Mouse (Mus musculus): ENCODE measurements around the gene Angptl2. TPM values are rescaled to one million over a fixed set of nuclear protein-coding genes. Genes with fewer than 3 reads are reported as not detected.
A peak's percentile ranks its signal among the peaks of the same experiment; 100 is the strongest.

The Angptl2 gene
- polyA plus RNA-seq, 1 experiment: 17.2 TPM

DNA sequence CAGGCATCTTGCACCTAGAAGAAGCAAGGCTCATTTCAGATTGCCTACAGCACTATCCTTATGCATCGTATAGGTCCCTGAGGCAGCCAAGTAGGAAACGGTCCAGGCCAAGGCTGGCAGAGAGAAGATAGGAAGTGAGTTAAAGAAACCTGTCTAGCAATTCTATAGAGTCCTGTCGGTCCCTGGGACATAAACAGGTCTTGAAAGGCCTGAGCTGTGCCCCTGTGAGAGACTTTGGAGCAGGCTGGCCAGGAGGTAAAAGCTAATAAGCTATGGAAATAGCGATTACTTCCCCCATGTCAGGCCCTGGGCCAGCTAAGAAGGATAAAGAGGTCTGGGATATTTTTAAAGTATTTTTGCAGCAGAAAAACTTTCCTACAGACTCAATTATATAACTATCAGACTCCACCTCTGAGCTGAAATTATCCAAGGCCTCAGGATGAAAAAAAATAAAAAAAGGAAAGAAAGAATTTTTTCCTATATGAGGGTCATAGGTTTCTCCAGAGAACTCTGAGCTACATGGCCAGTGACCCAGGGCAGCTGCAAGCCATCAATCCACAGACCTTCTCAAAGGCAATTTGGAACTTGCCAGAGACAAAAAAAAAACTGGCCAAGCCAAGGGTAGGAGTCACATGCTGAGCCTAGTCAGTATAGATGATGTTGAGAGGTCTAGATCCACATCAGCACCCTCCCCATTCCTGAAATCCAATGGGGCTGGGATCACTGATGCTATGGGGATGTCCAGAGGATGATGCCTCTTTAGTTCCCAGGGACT, 57.0 kb downstream of the Angptl2 start:
- DNase-seq (ENCODE audit: low read depth): no peak
- TF ChIP-seq POLR2A (IDR thresholded peaks at IDR 0.05; ENCODE audit: borderline replicate concordance, extremely low read depth, insufficient read depth, insufficient read length, poor library complexity, severe bottlenecking) (no peak), CTCF (IDR thresholded peaks at IDR 0.05; ENCODE audit: borderline replicate concordance, extremely low read depth, insufficient read depth, insufficient read length) (no peak)

DNA sequence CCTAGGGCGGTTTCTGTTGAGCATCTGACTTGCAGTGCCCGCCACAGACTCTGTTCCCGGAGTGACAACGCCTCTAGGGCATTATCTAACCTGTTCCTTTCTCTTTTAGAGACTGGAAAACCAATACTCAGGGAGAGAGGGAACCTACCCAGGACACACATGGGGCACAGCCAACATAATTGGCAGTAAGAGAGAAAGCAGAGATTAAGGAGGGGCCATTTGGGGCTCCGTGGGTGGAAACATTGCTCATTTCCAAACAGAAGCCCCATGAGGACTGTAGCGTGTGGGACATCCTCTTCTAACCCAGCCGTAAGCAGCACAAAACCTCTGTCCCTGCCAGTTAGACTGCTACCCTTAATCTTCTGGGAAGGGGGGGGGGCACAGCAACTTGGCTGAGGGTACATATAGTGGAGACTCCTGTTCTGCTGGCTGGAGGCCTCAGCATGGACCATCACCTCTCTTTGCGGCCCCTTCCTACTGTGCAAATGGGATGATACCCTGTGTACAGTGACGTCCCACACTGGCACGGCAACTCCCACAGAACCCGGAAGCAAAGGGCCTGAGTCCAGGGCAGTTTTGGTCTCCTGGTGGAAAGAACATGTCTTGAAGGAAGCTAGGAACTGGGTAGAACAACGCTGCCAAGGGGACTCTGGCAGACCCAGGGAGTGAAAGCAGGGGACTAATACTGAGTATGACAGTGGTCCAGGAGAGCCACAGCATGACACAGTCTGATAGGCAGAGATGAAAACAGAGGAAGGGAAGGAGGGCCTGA, 59.0 kb downstream of the Angptl2 start:
- no peak for DNase-seq (ENCODE audit: low read depth)

GRCm38 (mm10) chr2:33279758-33280157, 63.9 kb downstream of the Angptl2 start:
- TF ChIP-seq CTCF (IDR thresholded peaks at IDR 0.05; ENCODE audit: borderline replicate concordance, extremely low read depth, insufficient read depth, insufficient read length): no peak
- TF ChIP-seq POLR2A (IDR thresholded peaks at IDR 0.05; ENCODE audit: borderline replicate concordance, extremely low read depth, insufficient read depth, insufficient read length, poor library complexity, severe bottlenecking): no peak
- DNase-seq (ENCODE audit: low read depth): no peak

More for the DNA sequence above, 59.0 kb downstream of the Angptl2 start:
- TF ChIP-seq POLR2A (IDR thresholded peaks at IDR 0.05; ENCODE audit: borderline replicate concordance, extremely low read depth, insufficient read depth, insufficient read length, poor library complexity, severe bottlenecking): no peak
- TF ChIP-seq CTCF (IDR thresholded peaks at IDR 0.05; ENCODE audit: borderline replicate concordance, extremely low read depth, insufficient read depth, insufficient read length): no peak

DNA sequence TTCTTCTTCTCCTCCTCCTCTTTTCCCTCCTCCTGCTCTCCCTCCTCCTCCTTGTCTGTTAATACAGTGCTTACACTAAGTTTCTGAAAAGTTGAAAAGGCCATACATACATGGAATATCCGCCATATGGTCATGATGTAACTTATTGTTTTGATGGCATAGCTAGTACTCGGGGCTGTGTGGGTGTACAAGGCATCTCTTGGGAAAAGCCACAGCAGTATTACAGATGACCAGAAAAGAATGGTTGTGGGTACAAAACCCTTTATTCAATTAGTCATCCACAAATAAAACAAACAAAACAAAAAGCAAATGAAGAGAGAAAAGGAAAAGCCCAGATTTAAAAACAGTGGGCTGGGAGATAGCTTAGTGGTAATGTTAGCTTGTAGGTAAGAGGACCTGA, 64.7 kb downstream of the Angptl2 start:
- TF ChIP-seq CTCF (IDR thresholded peaks at IDR 0.05; ENCODE audit: borderline replicate concordance, extremely low read depth, insufficient read depth, insufficient read length) (no peak), POLR2A (IDR thresholded peaks at IDR 0.05; ENCODE audit: borderline replicate concordance, extremely low read depth, insufficient read depth, insufficient read length, poor library complexity, severe bottlenecking) (no peak)
- DNase-seq (ENCODE audit: low read depth): no peak

DNA sequence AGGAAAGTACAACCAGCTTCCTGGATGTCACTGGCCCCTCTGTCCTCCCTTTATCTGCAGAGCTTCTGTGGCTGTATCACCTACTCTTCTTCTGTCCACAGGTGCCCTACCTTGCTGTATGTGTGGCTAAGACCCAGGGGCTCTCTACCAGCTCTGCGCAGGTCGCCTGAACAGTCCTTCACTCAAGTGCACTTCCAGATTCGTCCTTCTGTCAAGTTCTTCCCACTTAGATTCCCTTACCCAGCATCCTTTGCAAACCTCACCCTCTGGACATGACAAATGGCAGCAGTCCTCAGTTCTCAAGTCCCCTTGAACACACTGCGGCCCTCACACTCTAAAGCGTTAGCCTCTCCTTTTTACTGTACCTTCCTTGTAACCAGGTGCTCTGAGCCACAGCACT, 65.9 kb downstream of the Angptl2 start:
- DNase-seq (ENCODE audit: low read depth): no peak
- no peak for TF ChIP-seq CTCF (IDR thresholded peaks at IDR 0.05; ENCODE audit: borderline replicate concordance, extremely low read depth, insufficient read depth, insufficient read length)
- TF ChIP-seq POLR2A (IDR thresholded peaks at IDR 0.05; ENCODE audit: borderline replicate concordance, extremely low read depth, insufficient read depth, insufficient read length, poor library complexity, severe bottlenecking): no peak

DNA sequence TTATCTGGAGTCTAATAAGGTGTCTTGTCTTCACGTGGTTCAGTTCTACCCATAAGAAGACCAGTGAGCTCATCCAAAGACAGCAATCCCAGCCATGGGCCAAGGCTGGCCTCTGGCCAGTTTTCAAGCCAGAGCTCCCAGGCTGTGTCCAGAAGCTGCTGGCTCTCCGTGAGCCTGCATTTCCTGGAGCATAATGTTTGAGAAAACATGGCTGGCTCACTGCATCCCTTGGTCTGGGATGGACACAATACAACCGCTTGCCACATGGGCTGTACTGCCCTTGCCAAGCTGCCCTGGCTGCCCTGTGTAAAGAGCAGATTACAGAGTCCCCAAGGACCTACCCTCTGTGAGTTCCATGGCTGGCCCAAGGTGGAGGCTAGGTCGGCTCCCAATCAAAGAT, 67.0 kb downstream of the Angptl2 start:
- peak; percentile 27 for DNase-seq (ENCODE audit: low read depth)
- no peak for TF ChIP-seq CTCF (IDR thresholded peaks at IDR 0.05; ENCODE audit: borderline replicate concordance, extremely low read depth, insufficient read depth, insufficient read length)
- no peak for TF ChIP-seq POLR2A (IDR thresholded peaks at IDR 0.05; ENCODE audit: borderline replicate concordance, extremely low read depth, insufficient read depth, insufficient read length, poor library complexity, severe bottlenecking)

DNA sequence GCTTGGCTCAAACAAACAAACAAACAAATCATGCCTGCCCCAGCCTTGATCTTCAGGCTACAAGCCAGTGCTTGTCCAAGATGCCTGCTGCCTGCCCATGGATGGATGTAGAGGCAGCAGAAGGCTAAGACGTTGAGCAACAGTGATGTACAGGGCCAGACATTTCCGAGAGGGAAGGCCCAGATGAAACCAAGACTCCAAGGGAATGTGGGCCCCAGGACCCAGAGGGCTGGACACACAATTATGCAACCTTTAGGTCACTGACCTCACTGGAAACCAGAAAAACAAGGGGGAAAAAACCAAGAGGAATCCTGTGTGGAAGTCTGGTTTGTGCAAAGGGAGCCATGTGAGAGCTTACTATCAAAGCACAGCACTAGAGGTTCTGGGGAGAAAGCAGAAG, 67.8 kb downstream of the Angptl2 start:
- DNase-seq (ENCODE audit: low read depth): no peak
- TF ChIP-seq CTCF (IDR thresholded peaks at IDR 0.05; ENCODE audit: borderline replicate concordance, extremely low read depth, insufficient read depth, insufficient read length): no peak
- no peak for TF ChIP-seq POLR2A (IDR thresholded peaks at IDR 0.05; ENCODE audit: borderline replicate concordance, extremely low read depth, insufficient read depth, insufficient read length, poor library complexity, severe bottlenecking)

- TF ChIP-seq POLR2A (IDR thresholded peaks at IDR 0.05; ENCODE audit: borderline replicate concordance, extremely low read depth, insufficient read depth, insufficient read length, poor library complexity, severe bottlenecking) (no peak), CTCF (IDR thresholded peaks at IDR 0.05; ENCODE audit: borderline replicate concordance, extremely low read depth, insufficient read depth, insufficient read length) (no peak)
- no peak for DNase-seq (ENCODE audit: low read depth)
These were observed 73.0 kb downstream of the Angptl2 start for GRCm38 (mm10) chr2:33288837-33289236.

- no peak for DNase-seq (ENCODE audit: low read depth)
- no peak for TF ChIP-seq POLR2A (IDR thresholded peaks at IDR 0.05; ENCODE audit: borderline replicate concordance, extremely low read depth, insufficient read depth, insufficient read length, poor library complexity, severe bottlenecking)
- TF ChIP-seq CTCF (IDR thresholded peaks at IDR 0.05; ENCODE audit: borderline replicate concordance, extremely low read depth, insufficient read depth, insufficient read length): no peak
These were observed 74.6 kb downstream of the Angptl2 start for GRCm38 (mm10) chr2:33290491-33290890.

DNA sequence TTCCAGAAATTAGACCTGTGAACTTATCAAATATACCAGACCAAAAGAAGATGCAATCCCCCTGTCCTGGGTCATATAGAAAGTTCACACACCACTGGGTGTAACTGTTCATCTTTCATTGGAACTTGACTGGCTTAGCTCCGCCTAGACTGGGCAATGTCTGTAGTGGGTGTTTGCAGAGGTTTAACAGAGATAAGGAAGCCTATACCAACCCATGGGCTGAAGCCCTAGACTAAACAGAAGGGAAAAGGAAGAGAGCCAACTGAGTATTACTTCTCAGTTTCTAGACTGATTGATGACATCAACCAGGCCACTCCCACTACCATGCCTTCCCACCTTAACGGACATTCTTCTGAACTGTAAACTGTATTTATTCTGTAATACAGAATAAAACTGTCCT, 76.2 kb downstream of the Angptl2 start:
- DNase-seq (ENCODE audit: low read depth): no peak
- no peak for TF ChIP-seq CTCF (IDR thresholded peaks at IDR 0.05; ENCODE audit: borderline replicate concordance, extremely low read depth, insufficient read depth, insufficient read length)
- TF ChIP-seq POLR2A (IDR thresholded peaks at IDR 0.05; ENCODE audit: borderline replicate concordance, extremely low read depth, insufficient read depth, insufficient read length, poor library complexity, severe bottlenecking): no peak

DNA sequence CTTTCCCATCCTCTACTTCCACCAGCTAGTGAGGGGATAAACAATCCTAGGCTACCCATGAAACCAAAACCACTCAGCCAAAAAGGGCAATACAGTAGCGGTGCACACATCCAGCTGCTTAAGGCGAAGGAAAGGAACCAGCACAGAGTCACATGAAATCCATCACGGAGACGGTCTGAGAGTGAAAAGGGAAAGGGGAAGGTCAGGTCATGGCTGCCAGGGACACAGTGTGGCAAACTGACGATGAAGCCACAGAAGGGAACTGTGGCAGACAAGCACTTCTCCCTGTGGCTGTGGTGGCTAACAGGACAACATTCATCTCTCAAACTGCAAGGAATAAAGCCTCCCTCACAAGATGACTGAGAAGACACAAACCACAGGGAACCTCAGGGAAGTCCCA, 79.2 kb downstream of the Angptl2 start:
- TF ChIP-seq CTCF (IDR thresholded peaks at IDR 0.05; ENCODE audit: borderline replicate concordance, extremely low read depth, insufficient read depth, insufficient read length) (no peak), POLR2A (IDR thresholded peaks at IDR 0.05; ENCODE audit: borderline replicate concordance, extremely low read depth, insufficient read depth, insufficient read length, poor library complexity, severe bottlenecking) (no peak)
- DNase-seq (ENCODE audit: low read depth): no peak

Other genes with a start within 250 kb of the Angptl2 start
- 26.9 and 40.6 TPM in 2 replicates for gene Slc2a8, start 234.0 kb upstream of the Angptl2 start, polyA plus RNA-seq (2012; rRNA removed)
- 27.7 and 42.1 TPM in 2 replicates for gene Garnl3, start 84.4 kb upstream of the Angptl2 start, polyA plus RNA-seq (2012; rRNA removed)
- gene Ralgps1, start 155.4 kb downstream of the Angptl2 start, polyA plus RNA-seq (2012; rRNA removed): 81.6 and 91.6 TPM in 2 replicates
- 23.3 and 30.8 TPM in 2 replicates for gene Zbtb34, start 215.3 kb downstream of the Angptl2 start, polyA plus RNA-seq (2012; rRNA removed)